ENCODE assay signal across 16 mouse cellular contexts in genomic region chr16:21636156-21636853, GRCm38 (mm10). TPM values are rescaled to one million over a fixed set of nuclear protein-coding genes. Genes with fewer than 3 reads are reported as not detected.
DNase-seq lines count a peak whose midpoint lies in the region; ATAC-seq and TF ChIP-seq lines count a peak whose summit lies in the region.
"Had no signal": no experiment of that assay in that cellular context is flagged by ENCODE, and none has a peak within 500 bp of the region (broad histone marks: within the 10 kb centered on the region; RNA-seq: fewer than 3 reads in every experiment).

No protein-coding gene starts in this region.

- no peak overlapping the region for H3K4me3 ChIP-seq in liver, adult 2 months (ENCODE audit: insufficient read depth, low read depth, low read length)
- H3K4me3 ChIP-seq: embryonic facial prominence, embryonic 13.5 days; forebrain, embryonic 13.5 days; left cerebral cortex, adult 2 months; megakaryocyte, embryonic 14.5 days had no signal

- peak overlapping the region; percentile 57; the same call in 1 of the 2 replicates for H3K27ac ChIP-seq in liver, adult 2 months (replicated peaks; ENCODE audit: insufficient read depth, low read depth, low read length)
- H3K27ac ChIP-seq: embryonic facial prominence, embryonic 13.5 days; forebrain, embryonic 13.5 days; hindbrain, embryonic 14.5 days; left cerebral cortex, adult 2 months had no signal

- 75% methylated on average over 5 of the region's 5 CpGs for WGBS in liver, adult 2 months

- DNase-seq in liver, adult 2 months (ENCODE audit: extremely low read depth, low read depth, low spot score): no peak
- DNase-seq in liver: no peak
- peak; percentile 55 for DNase-seq in adrenal gland, postnatal 14 days
- DNase-seq in heart, adult 9 months (ENCODE audit: low spot score in 2 of 2): peak; percentile 39 to 65
- peak; percentile 15 for DNase-seq in lung, postnatal 14 days
- DNase-seq in Muller cell, postnatal 12 days (ENCODE audit: inconsistent ontology term): no peak
- DNase-seq: gastrocnemius, postnatal 10 days; kidney, adult 11 months; kidney, postnatal 25 days; thymus, postnatal 36 days had no signal

- no peak for TF ChIP-seq CTCF in liver, adult 2 months (IDR thresholded peaks at IDR 0.05; ENCODE audit: low read depth, low read length)

- no peak for ATAC-seq in megakaryocyte-erythroid progenitor cell, adult 5-6 weeks (replicated peaks; ENCODE audit: low FRiP score, low TSS enrichment, poor library complexity, severe bottlenecking)
- ATAC-seq: forebrain, embryonic 13.5 days had no signal

- H3K36me3 ChIP-seq in liver, adult 2 months (ENCODE audit: control insufficient read depth, insufficient read depth, low read length): no peaks in the 10 kb centered on the region
- H3K36me3 ChIP-seq: embryonic facial prominence, embryonic 13.5 days had no signal

- no peak for TF ChIP-seq POLR2A in liver, adult 2 months (IDR thresholded peaks at IDR 0.05; ENCODE audit: extremely low read depth, insufficient read depth, low read length)

- H3K27me3 ChIP-seq in liver, adult 2 months (ENCODE audit: control insufficient read depth, insufficient read depth, low read length): no peaks in the 10 kb centered on the region
- H3K27me3 ChIP-seq: embryonic facial prominence, embryonic 13.5 days; forebrain, embryonic 13.5 days; megakaryocyte, embryonic 14.5 days had no signal

- H3K9ac ChIP-seq in liver, adult 2 months (ENCODE audit: low read depth, low read length): no peak overlapping the region
- H3K9ac ChIP-seq: embryonic facial prominence, embryonic 13.5 days; forebrain, embryonic 13.5 days; hindbrain, embryonic 14.5 days had no signal

- H3K4me1 ChIP-seq in liver, adult 2 months (ENCODE audit: control insufficient read depth, insufficient read depth, low read length): peaks cover 3% of the 10 kb centered on the region; the same call in 1 of the 2 replicates
- H3K4me1 ChIP-seq: embryonic facial prominence, embryonic 13.5 days; forebrain, embryonic 13.5 days had no signal

- no peaks in the 10 kb centered on the region for H3K79me2 ChIP-seq in liver, adult 2 months (ENCODE audit: control insufficient read depth, insufficient read depth, low read length)

RNA-seq across cellular contexts. Expression of gene 2510009E07Rik, which starts 58.2 kb away (rescaled TPM):
- total RNA-seq in liver, adult 2 months (2014; rRNA removed): 6.9 and 7.4 TPM in 2 replicates
- 3.6 and 3.7 TPM in 2 replicates for polyA plus RNA-seq in liver, adult 2 months (2012; rRNA removed)
- 16.7 and 17.5 TPM in 2 replicates for total RNA-seq in adrenal gland, postnatal 14 days (2021)
- 0.25 and 0.57 TPM in 2 replicates for total RNA-seq in megakaryocyte-erythroid progenitor cell, adult 5-6 weeks (2014; fragmentation: Nextera tagmentation)
- total RNA-seq in megakaryocyte-erythroid progenitor cell, adult 5-6 weeks (2017): 0.23 and 2.4 TPM in 2 replicates

Comparison
In these comparisons a context has a peak if more than half of its experiments do, and no peak if none do; other contexts are left out.
1. DNase-seq: peak in adrenal gland, postnatal 14 days (single experiment), heart, adult 9 months (2 of 2) and lung, postnatal 14 days (single experiment); none in liver, adult 2 months (single experiment), liver (single experiment) and Muller cell, postnatal 12 days (single experiment).